In the genomic region with DNA sequence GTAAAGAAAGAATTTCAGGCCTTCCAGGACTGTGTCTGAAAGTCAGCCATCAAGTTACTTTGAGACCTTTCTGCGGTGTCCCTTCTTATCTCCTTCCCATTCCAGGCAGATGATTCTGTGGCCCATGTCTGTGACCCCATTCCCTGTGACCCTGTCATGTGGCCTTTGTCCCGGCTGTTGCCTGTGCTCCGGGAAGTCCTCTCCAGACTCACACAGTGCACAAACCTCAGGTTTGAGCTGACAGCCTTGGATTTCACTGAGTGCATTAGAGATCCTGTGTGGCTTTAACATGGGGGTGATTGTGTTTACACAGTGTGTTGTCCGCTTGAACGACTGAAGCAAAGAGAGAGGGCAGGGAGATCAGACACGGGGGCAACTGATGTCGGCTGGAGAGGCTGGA, we compare ENCODE assay signal across 21 mouse cellular contexts. TPM values are rescaled to one million over a fixed set of nuclear protein-coding genes. Genes with fewer than 3 reads are reported as not detected.
DNase-seq lines count a peak whose midpoint lies in the region; ATAC-seq and TF ChIP-seq lines count a peak whose summit lies in the region.
"Had no signal": no experiment of that assay in that cellular context is flagged by ENCODE, and none has a peak within 500 bp of the region (broad histone marks: within the 10 kb centered on the region; RNA-seq: fewer than 3 reads in every experiment).

No protein-coding gene starts in this region.

- no peak for DNase-seq in heart, embryonic 10.5 days (ENCODE audit: low spot score)
- no peak for DNase-seq in heart, adult 9 months (ENCODE audit: low spot score in 2 of 2)
- no peak for DNase-seq in liver, postnatal 0 days
- DNase-seq in cerebellum, adult 9-11 months: no peak
- DNase-seq in hindbrain, embryonic 10.5 days (ENCODE audit: low spot score): no peak
- DNase-seq: adrenal gland, adult 2 months; adrenal gland, postnatal 25 days; cerebellum, adult 2 months; cerebellum, postnatal 14 days; forebrain, postnatal 0 days; gastrocnemius, postnatal 25 days; heart, adult 18-20 months; heart, postnatal 36 days had no signal

- no peaks in the 10 kb centered on the region for H3K27me3 ChIP-seq in heart, embryonic 10.5 days (ENCODE audit: insufficient read depth, poor library complexity, severe bottlenecking)
- H3K27me3 ChIP-seq in liver, embryonic 12.5 days (replicated peaks): no peaks in the 10 kb centered on the region
- H3K27me3 ChIP-seq in liver, postnatal 0 days (ENCODE audit: insufficient read depth, low read length): no peaks in the 10 kb centered on the region
- no peaks in the 10 kb centered on the region for H3K27me3 ChIP-seq in hindbrain, embryonic 10.5 days (ENCODE audit: insufficient read depth, poor library complexity, severe bottlenecking)
- H3K27me3 ChIP-seq: CH12.LX; forebrain, embryonic 13.5 days; heart, embryonic 13.5 days; hindbrain, embryonic 12.5 days; Patski had no signal

- no peak for TF ChIP-seq EP300 in liver, postnatal 0 days (IDR thresholded peaks at IDR 0.05; ENCODE audit: low read depth)

- no peak overlapping the region for H3K4me2 ChIP-seq in liver, embryonic 12.5 days
- no peak overlapping the region for H3K4me2 ChIP-seq in liver, postnatal 0 days (ENCODE audit: low read depth, low read length)
- H3K4me2 ChIP-seq: forebrain, embryonic 13.5 days; heart, embryonic 13.5 days; hindbrain, embryonic 12.5 days had no signal

- peaks cover 6% of the 10 kb centered on the region for H3K36me3 ChIP-seq in heart, embryonic 10.5 days
- peaks cover 6% of the 10 kb centered on the region; the same call in 1 of the 2 replicates for H3K36me3 ChIP-seq in liver, embryonic 12.5 days
- no peaks in the 10 kb centered on the region for H3K36me3 ChIP-seq in liver, postnatal 0 days (replicated peaks; ENCODE audit: insufficient read depth, low read length)
- peaks cover 7% of the 10 kb centered on the region for H3K36me3 ChIP-seq in hindbrain, embryonic 10.5 days

- no peak overlapping the region for H3K4me3 ChIP-seq in heart, embryonic 10.5 days
- no peak overlapping the region for H3K4me3 ChIP-seq in liver, embryonic 12.5 days
- H3K4me3 ChIP-seq in liver, postnatal 0 days (ENCODE audit: low read depth, low read length): no peak overlapping the region
- H3K4me3 ChIP-seq in hindbrain, embryonic 10.5 days: no peak overlapping the region
- H3K4me3 ChIP-seq: embryonic facial prominence, embryonic 10.5 days; forebrain, embryonic 13.5 days; heart, embryonic 13.5 days; hindbrain, embryonic 12.5 days had no signal

- no peak overlapping the region for H3K9ac ChIP-seq in liver, embryonic 12.5 days
- H3K9ac ChIP-seq in liver, postnatal 0 days (replicated peaks): no peak overlapping the region
- H3K9ac ChIP-seq: forebrain, embryonic 13.5 days; forebrain, postnatal 0 days; heart, embryonic 13.5 days; hindbrain, embryonic 12.5 days had no signal

- ATAC-seq in liver, embryonic 12.5 days: peak; percentile 60
- peak; percentile 64 for ATAC-seq in liver, postnatal 0 days
- ATAC-seq: forebrain, embryonic 13.5 days; forebrain, postnatal 0 days; hindbrain, embryonic 16.5 days; Patski had no signal

- no peaks in the 10 kb centered on the region for H3K9me3 ChIP-seq in heart, embryonic 10.5 days
- H3K9me3 ChIP-seq in liver, embryonic 12.5 days (replicated peaks): no peaks in the 10 kb centered on the region
- no peaks in the 10 kb centered on the region for H3K9me3 ChIP-seq in liver, postnatal 0 days (ENCODE audit: low read length)
- no peaks in the 10 kb centered on the region for H3K9me3 ChIP-seq in hindbrain, embryonic 10.5 days
- H3K9me3 ChIP-seq: embryonic facial prominence, embryonic 10.5 days; forebrain, embryonic 13.5 days; heart, embryonic 13.5 days; hindbrain, embryonic 12.5 days had no signal

- peaks cover 5% of the 10 kb centered on the region; the same call in 1 of the 2 replicates for H3K4me1 ChIP-seq in heart, embryonic 10.5 days
- H3K4me1 ChIP-seq in liver, embryonic 12.5 days: no peaks in the 10 kb centered on the region
- H3K4me1 ChIP-seq in liver, postnatal 0 days (ENCODE audit: insufficient read depth): no peaks in the 10 kb centered on the region
- no peaks in the 10 kb centered on the region; the same call in 1 of the 2 replicates for H3K4me1 ChIP-seq in hindbrain, embryonic 10.5 days (replicated peaks)
- H3K4me1 ChIP-seq: embryonic facial prominence, embryonic 10.5 days; forebrain, embryonic 13.5 days; hindbrain, embryonic 12.5 days had no signal

- TF ChIP-seq CTCF in liver, postnatal 0 days (IDR thresholded peaks at IDR 0.05; ENCODE audit: low read depth): no peak

- 0 out of 2 replicates have a peak overlapping the region, but pooled peaks have one; percentile 42 for H3K27ac ChIP-seq in heart, embryonic 10.5 days
- 0 out of 2 replicates have a peak overlapping the region, but pooled peaks have one; percentile 17 for H3K27ac ChIP-seq in liver, embryonic 12.5 days
- H3K27ac ChIP-seq in liver, postnatal 0 days (ENCODE audit: low read depth): peak overlapping the region; percentile 30; the same call in 1 of the 2 replicates
- no peak overlapping the region for H3K27ac ChIP-seq in hindbrain, embryonic 10.5 days
- H3K27ac ChIP-seq: embryonic facial prominence, embryonic 10.5 days; forebrain, embryonic 13.5 days; heart, embryonic 13.5 days; hindbrain, embryonic 12.5 days had no signal

- 20% methylated on average over 7 of the region's 7 CpGs for WGBS in heart, embryonic 10.5 days
- 45% methylated on average over 7 of the region's 7 CpGs for WGBS in liver, embryonic 12.5 days (ENCODE audit: insufficient replicate concordance)
- 48% methylated on average over 7 of the region's 7 CpGs for WGBS in liver, postnatal 0 days (ENCODE audit: insufficient replicate concordance)
- WGBS in hindbrain, embryonic 10.5 days: 40% methylated on average over 7 of the region's 7 CpGs

RNA-seq across cellular contexts. Expression of gene Rwdd4a, which starts 24.8 kb away (rescaled TPM):
- polyA plus RNA-seq in heart, embryonic 10.5 days (2016; fragmentation: Nextera tagmentation; extraction: Ambion mirVana): 40.2 and 41.5 TPM in 2 replicates
- polyA plus RNA-seq in liver, embryonic 12.5 days (2016; fragmentation: Nextera tagmentation; extraction: Ambion mirVana): 35.0 and 36.3 TPM in 2 replicates
- 32.0 and 34.1 TPM in 2 replicates for polyA plus RNA-seq in liver, postnatal 0 days (2015; fragmentation: Nextera tagmentation; extraction: Ambion mirVana)
- 43.8 and 48.6 TPM in 2 replicates for polyA plus RNA-seq in hindbrain, embryonic 10.5 days (2016; fragmentation: Nextera tagmentation; extraction: Ambion mirVana)

RNA-seq across cellular contexts. Expression of gene Trappc11, which starts 25.0 kb away (rescaled TPM):
- 27.2 and 28.4 TPM in 2 replicates for polyA plus RNA-seq in heart, embryonic 10.5 days (2016; fragmentation: Nextera tagmentation; extraction: Ambion mirVana)
- polyA plus RNA-seq in liver, embryonic 12.5 days (2016; fragmentation: Nextera tagmentation; extraction: Ambion mirVana): 22.6 and 23.9 TPM in 2 replicates
- polyA plus RNA-seq in liver, postnatal 0 days (2015; fragmentation: Nextera tagmentation; extraction: Ambion mirVana): 9.2 and 10.2 TPM in 2 replicates
- polyA plus RNA-seq in hindbrain, embryonic 10.5 days (2016; fragmentation: Nextera tagmentation; extraction: Ambion mirVana): 34.7 and 39.0 TPM in 2 replicates
